In genomic region chr1:162036461-162036835, GRCm38 (mm10) we compare ENCODE assay signal across 12 mouse cellular contexts. TPM values are rescaled to one million over a fixed set of nuclear protein-coding genes. Genes with fewer than 3 reads are reported as not detected.
DNase-seq lines count a peak whose midpoint lies in the region; ATAC-seq and TF ChIP-seq lines count a peak whose summit lies in the region.
"Had no signal": no experiment of that assay in that cellular context is flagged by ENCODE, and none has a peak within 500 bp of the region (broad histone marks: within the 10 kb centered on the region; RNA-seq: fewer than 3 reads in every experiment).

No protein-coding gene starts in this region.

- no peaks in the 10 kb centered on the region for H3K27me3 ChIP-seq in heart, embryonic 13.5 days (replicated peaks)
- H3K27me3 ChIP-seq in lung, embryonic 16.5 days (ENCODE audit: control insufficient read depth, insufficient read depth, low read depth, low read length): no peaks in the 10 kb centered on the region
- H3K27me3 ChIP-seq in limb, embryonic 12.5 days: no peaks in the 10 kb centered on the region

- no peak for ATAC-seq in heart, embryonic 13.5 days (ENCODE audit: extremely low read depth, insufficient number of reproducible peaks, low FRiP score, low TSS enrichment)
- peak; percentile 18; the same call in 1 of the 2 replicates for ATAC-seq in lung, embryonic 16.5 days (ENCODE audit: low read depth)
- peak; percentile 86 for ATAC-seq in limb, embryonic 12.5 days (ENCODE audit: insufficient number of reproducible peaks, insufficient read depth, low FRiP score, low TSS enrichment, low read depth)

- H3K4me1 ChIP-seq in heart, embryonic 13.5 days: peaks cover 52% of the 10 kb centered on the region
- peaks cover 41% of the 10 kb centered on the region for H3K4me1 ChIP-seq in lung, embryonic 16.5 days (replicated peaks; ENCODE audit: control insufficient read depth, insufficient read depth, low read length)
- peaks cover 20% of the 10 kb centered on the region for H3K4me1 ChIP-seq in embryonic fibroblast, embryonic 13.5 days (ENCODE audit: control insufficient read depth, insufficient read depth, low read length)
- H3K4me1 ChIP-seq in limb, embryonic 12.5 days (replicated peaks): peaks cover 53% of the 10 kb centered on the region

- no peaks in the 10 kb centered on the region for H3K36me3 ChIP-seq in heart, embryonic 13.5 days
- H3K36me3 ChIP-seq in lung, embryonic 16.5 days (ENCODE audit: control insufficient read depth, insufficient read depth, low read length): no peaks in the 10 kb centered on the region
- H3K36me3 ChIP-seq in limb, embryonic 12.5 days: peaks cover 20% of the 10 kb centered on the region; the same call in 1 of the 2 replicates

- H3K9me3 ChIP-seq in heart, embryonic 13.5 days: no peaks in the 10 kb centered on the region
- H3K9me3 ChIP-seq in lung, embryonic 16.5 days (ENCODE audit: control insufficient read depth, low read length): no peaks in the 10 kb centered on the region
- 0 out of 2 replicates have a peak, but pooled peaks cover 5% of the 10 kb centered on the region for H3K9me3 ChIP-seq in limb, embryonic 12.5 days

- 48% methylated on average over 5 of the region's 5 CpGs for WGBS in heart, embryonic 13.5 days
- 36% methylated on average over 5 of the region's 5 CpGs for WGBS in lung, embryonic 16.5 days
- WGBS in limb, embryonic 12.5 days: 17% methylated on average over 5 of the region's 5 CpGs

- H3K4me3 ChIP-seq in heart, embryonic 13.5 days: no peak overlapping the region
- no peak overlapping the region for H3K4me3 ChIP-seq in lung, embryonic 16.5 days (ENCODE audit: low read length)
- H3K4me3 ChIP-seq in embryonic fibroblast, embryonic 13.5 days (ENCODE audit: insufficient read depth, low read length): no peak overlapping the region
- H3K4me3 ChIP-seq in limb, embryonic 12.5 days (replicated peaks): no peak overlapping the region

- no peak; the same call in 1 of the 2 replicates for TF ChIP-seq POLR2A in embryonic fibroblast, embryonic 13.5 days (IDR thresholded peaks at IDR 0.05; ENCODE audit: low read depth, low read length)

- H3K27ac ChIP-seq in heart, embryonic 13.5 days (replicated peaks): peak overlapping the region; percentile 91
- peak overlapping the region; percentile 78 for H3K27ac ChIP-seq in lung, embryonic 16.5 days (ENCODE audit: low read length)
- H3K27ac ChIP-seq in embryonic fibroblast, embryonic 13.5 days (ENCODE audit: insufficient read depth, low read length): peak overlapping the region; percentile 99
- H3K27ac ChIP-seq in limb, embryonic 12.5 days: peak overlapping the region; percentile 99

- no peak overlapping the region for H3K4me2 ChIP-seq in heart, embryonic 13.5 days
- no peak overlapping the region for H3K4me2 ChIP-seq in lung, embryonic 16.5 days (ENCODE audit: low read depth, low read length)
- H3K4me2 ChIP-seq in limb, embryonic 12.5 days: peak overlapping the region; percentile 29

- no peak for DNase-seq in heart, postnatal 36 days
- DNase-seq in lung, postnatal 36 days: no peak
- no peak for DNase-seq in MN1 (ENCODE audit: low spot score)
- no peak for DNase-seq in adrenal gland, postnatal 25 days
- DNase-seq: kidney, adult 9 months; thymus, postnatal 36 days had no signal

- intact Hi-C loops in heart, postnatal 36 days (cut with DNase I): no loop called here

- TF ChIP-seq CTCF in embryonic fibroblast, embryonic 13.5 days (IDR thresholded peaks at IDR 0.05; ENCODE audit: borderline replicate concordance, insufficient read depth, low read length): no peak

- H3K9ac ChIP-seq in heart, embryonic 13.5 days: 0 out of 2 replicates have a peak overlapping the region, but pooled peaks have one; percentile 44
- no peak overlapping the region for H3K9ac ChIP-seq in lung, embryonic 16.5 days (ENCODE audit: low read length)
- H3K9ac ChIP-seq in limb, embryonic 12.5 days (replicated peaks): no peak overlapping the region

RNA-seq across cellular contexts. Expression of gene 4930558K02Rik, which starts 57.0 kb away (rescaled TPM):
- not detected in 2 replicates for polyA plus RNA-seq in heart, embryonic 13.5 days (2015; fragmentation: Nextera tagmentation; extraction: Ambion mirVana)
- total RNA-seq in heart, postnatal 36 days (2021): not detected
- polyA plus RNA-seq in lung, embryonic 16.5 days (2015; fragmentation: Nextera tagmentation; extraction: Ambion mirVana): not detected in 2 replicates
- not detected in 2 replicates for polyA plus RNA-seq in embryonic fibroblast, embryonic 13.5 days (2011; ENCODE audit: insufficient read length, low read depth, missing spikeins)
- not detected in 2 replicates for polyA plus RNA-seq in limb, embryonic 12.5 days (2016; fragmentation: Nextera tagmentation; extraction: Ambion mirVana)
- not detected in 2 replicates for total RNA-seq in adrenal gland, postnatal 25 days (2021)
- total RNA-seq: gastrocnemius, adult 18-20 months; left cerebral cortex, postnatal 10 days had no signal
